Mouse (Mus musculus) MEL (cell line): Measurements from ENCODE around the gene Ubc. TPM values are rescaled to one million over a fixed set of nuclear protein-coding genes. Genes with fewer than 3 reads are reported as not detected.

Experiments used
- DNase-seq: peaks from one replicate; pipeline ENCODE4 v3.0.0; 2011; ENCODE audit warnings: low read depth, low spot score
- H3K27ac ChIP-seq: 2 replicates; pipeline ENCODE4 v1.5.1; 2012; ENCODE audit warnings: low read depth, mild to moderate bottlenecking, control low read depth, low read length, moderate library complexity; ENCODE audit not compliant: control insufficient read depth
- H3K27me3 ChIP-seq, 2 experiments: fragments of 150-350 bp in 1 of 2; sonication (generic) in 1 of 2; 2 replicates each; pipeline ENCODE4 v1.6.1; 2012; ENCODE audit warnings: low read length in 2 of 2, mild to moderate bottlenecking in 2 of 2, improper control_type of control experiment in 1 of 2, moderate library complexity in 1 of 2; ENCODE audit not compliant: insufficient read depth in 2 of 2, control insufficient read depth in 1 of 2
- H3K36me3 ChIP-seq, 2 experiments: 2 replicates each; pipeline ENCODE4 v1.6.1; 2012 to 2014; ENCODE audit warnings: low read length in 2 of 2, improper control_type of control experiment in 1 of 2, inconsistent platforms in 1 of 2, mild to moderate bottlenecking in 1 of 2; ENCODE audit not compliant: insufficient read depth in 2 of 2, control insufficient read depth in 1 of 2
- H3K4me1 ChIP-seq, 2 experiments: fragments of 150-350 bp in 1 of 2; sonication (generic) in 1 of 2; 2 replicates each; pipeline ENCODE4 v1.6.1; 2012; ENCODE audit warnings: low read length in 2 of 2, improper control_type of control experiment in 1 of 2, mild to moderate bottlenecking in 1 of 2; ENCODE audit not compliant: insufficient read depth in 2 of 2, control insufficient read depth in 1 of 2
- H3K4me3 ChIP-seq, 2 experiments: fragments of 150-350 bp in 1 of 2; sonication (generic) in 1 of 2; 2 replicates each; pipeline ENCODE4 v1.5.1; 2012; ENCODE audit warnings: low read depth in 2 of 2, low read length in 2 of 2, mild to moderate bottlenecking in 2 of 2, moderate library complexity in 2 of 2, control low read depth in 1 of 2, improper control_type of control experiment in 1 of 2; ENCODE audit not compliant: control insufficient read depth in 1 of 2, insufficient read depth in 1 of 2
- H3K79me2 ChIP-seq: 2 replicates; pipeline ENCODE4 v1.6.1; 2012; ENCODE audit warnings: mild to moderate bottlenecking, low read length, moderate library complexity; ENCODE audit not compliant: control insufficient read depth, poor library complexity, insufficient read depth
- H3K9ac ChIP-seq: 2 replicates; pipeline ENCODE4 v1.6.1; 2012; ENCODE audit warnings: low read depth, mild to moderate bottlenecking, control low read depth, low read length, moderate library complexity; ENCODE audit not compliant: control insufficient read depth, poor library complexity, severe bottlenecking
- H3K9me3 ChIP-seq: fragments of 150-350 bp; sonication (generic); replicated peaks from 2 replicates; pipeline ENCODE4 v1.6.1; 2012; ENCODE audit warnings: mild to moderate bottlenecking, low read length, improper control_type of control experiment, moderate library complexity; ENCODE audit not compliant: insufficient read depth
- BHLHE40 ChIP-seq: IDR thresholded peaks from 2 replicates; pipeline ENCODE4 v1.6.1; 2012; ENCODE audit warnings: low read depth, mild to moderate bottlenecking, inconsistent platforms, low read length, improper control_type of control experiment, borderline replicate concordance
- CTCF ChIP-seq, 3 experiments: IDR thresholded peaks in 2 of 3; conservative IDR thresholded peaks in 1 of 3; 2 replicates each; pipeline ENCODE4 v1.5.1; 2011 to 2012; ENCODE audit warnings: low read length in 3 of 3, low read depth in 2 of 3, mild to moderate bottlenecking in 2 of 3, improper control_type of control experiment in 1 of 3, inconsistent platforms in 1 of 3, mixed read lengths in 1 of 3, moderate library complexity in 1 of 3; ENCODE audit not compliant: control insufficient read depth in 1 of 3, insufficient read depth in 1 of 3, poor library complexity in 1 of 3, severe bottlenecking in 1 of 3
- ELF1 ChIP-seq: IDR thresholded peaks from 2 replicates; pipeline ENCODE4 v1.6.1; 2014; ENCODE audit warnings: low read depth, mild to moderate bottlenecking, inconsistent platforms, low read length, improper control_type of control experiment, moderate library complexity
- EP300 ChIP-seq, 2 experiments: IDR thresholded peaks; 2 replicates each; pipeline ENCODE4 v1.6.1; 2011; ENCODE audit warnings: improper control_type of control experiment in 2 of 2, low read length in 2 of 2, low read depth in 1 of 2, mild to moderate bottlenecking in 1 of 2
- ETS1 ChIP-seq: IDR thresholded peaks from 2 replicates; pipeline ENCODE4 v1.6.1; 2012; ENCODE audit warnings: low read depth, mild to moderate bottlenecking, inconsistent platforms, low read length, improper control_type of control experiment, moderate library complexity
- GABPA ChIP-seq: IDR thresholded peaks from 2 replicates; pipeline ENCODE4 v1.6.1; 2012; ENCODE audit warnings: low read depth, mild to moderate bottlenecking, inconsistent platforms, low read length, improper control_type of control experiment, moderate library complexity
- GATA1 ChIP-seq: IDR thresholded peaks from 2 replicates; pipeline ENCODE4 v1.6.1; 2011; ENCODE audit warnings: low read depth, low read length, improper control_type of control experiment
- HCFC1 ChIP-seq: IDR thresholded peaks from 2 replicates; pipeline ENCODE4 v1.6.1; 2012; ENCODE audit warnings: low read depth, mild to moderate bottlenecking, inconsistent platforms, low read length, improper control_type of control experiment, moderate library complexity
- JUND ChIP-seq: IDR thresholded peaks from 2 replicates; pipeline ENCODE4 v1.6.1; 2011; ENCODE audit warnings: low read depth, mild to moderate bottlenecking, improper control_type of control experiment, low read length
- KAT2A ChIP-seq: conservative IDR thresholded peaks from 2 replicates; pipeline ENCODE4 v1.6.1; 2012; ENCODE audit warnings: low read depth, low read length, improper control_type of control experiment, inconsistent platforms
- MAX ChIP-seq: IDR thresholded peaks from 2 replicates; pipeline ENCODE4 v1.6.1; 2011; ENCODE audit warnings: low read length, improper control_type of control experiment
- MEF2A ChIP-seq: IDR thresholded peaks from 2 replicates; pipeline ENCODE4 v1.6.1; 2014; ENCODE audit warnings: low read depth, mild to moderate bottlenecking, inconsistent platforms, low read length, improper control_type of control experiment; ENCODE audit not compliant: poor library complexity, insufficient replicate concordance, severe bottlenecking; ENCODE audit errors: extremely low read depth
- MXI1 ChIP-seq: IDR thresholded peaks from 2 replicates; pipeline ENCODE4 v1.6.1; 2011; ENCODE audit warnings: mild to moderate bottlenecking, low read depth, low read length, improper control_type of control experiment
- MYB ChIP-seq: IDR thresholded peaks from 2 replicates; pipeline ENCODE4 v1.6.1; 2011; ENCODE audit warnings: mild to moderate bottlenecking, low read depth, low read length, improper control_type of control experiment
- NELFE ChIP-seq: IDR thresholded peaks from 2 replicates; pipeline ENCODE4 v1.6.1; 2011; ENCODE audit warnings: low read depth, low read length, improper control_type of control experiment
- NRF1 ChIP-seq: IDR thresholded peaks from 2 replicates; pipeline ENCODE4 v1.6.1; 2014; ENCODE audit warnings: low read depth, mild to moderate bottlenecking, inconsistent platforms, low read length, improper control_type of control experiment, moderate library complexity; ENCODE audit not compliant: poor library complexity, insufficient read depth, severe bottlenecking
- POLR2A ChIP-seq, 2 experiments: IDR thresholded peaks; 2 replicates each; pipeline ENCODE4 v1.6.1; 2011 to 2012; ENCODE audit warnings: low read length in 2 of 2, mild to moderate bottlenecking in 2 of 2, control low read depth in 1 of 2, improper control_type of control experiment in 1 of 2, low read depth in 1 of 2, moderate library complexity in 1 of 2; ENCODE audit not compliant: control insufficient read depth in 1 of 2, insufficient read depth in 1 of 2, poor library complexity in 1 of 2
- SIN3A ChIP-seq: IDR thresholded peaks from 2 replicates; pipeline ENCODE4 v1.6.1; 2012; ENCODE audit warnings: low read length, improper control_type of control experiment, inconsistent platforms
- TAL1 ChIP-seq: IDR thresholded peaks from 2 replicates; pipeline ENCODE4 v1.6.1; 2012; ENCODE audit warnings: mild to moderate bottlenecking, inconsistent platforms, low read length, moderate library complexity, mixed read lengths
- TCF12 ChIP-seq: IDR thresholded peaks from 2 replicates; pipeline ENCODE4 v1.6.1; 2014; ENCODE audit warnings: low read depth, mild to moderate bottlenecking, inconsistent platforms, low read length, improper control_type of control experiment, moderate library complexity
- UBTF ChIP-seq: IDR thresholded peaks from 2 replicates; pipeline ENCODE4 v1.6.1; 2012; ENCODE audit warnings: low read depth, mild to moderate bottlenecking, inconsistent platforms, low read length, improper control_type of control experiment, moderate library complexity, borderline replicate concordance; ENCODE audit not compliant: insufficient read depth
- USF1 ChIP-seq: IDR thresholded peaks from 2 replicates; pipeline ENCODE4 v1.6.1; 2014; ENCODE audit warnings: low read depth, mild to moderate bottlenecking, inconsistent platforms, low read length, improper control_type of control experiment, moderate library complexity
- USF2 ChIP-seq, 2 experiments: IDR thresholded peaks; 2 replicates each; pipeline ENCODE4 v1.6.1; 2011 to 2012; ENCODE audit warnings: improper control_type of control experiment in 2 of 2, low read length in 2 of 2, borderline replicate concordance in 1 of 2, inconsistent platforms in 1 of 2, low read depth in 1 of 2, mild to moderate bottlenecking in 1 of 2; ENCODE audit not compliant: insufficient read depth in 1 of 2
- ZC3H11A ChIP-seq: IDR thresholded peaks from 2 replicates; pipeline ENCODE4 v1.6.1; 2012; ENCODE audit warnings: low read depth, mild to moderate bottlenecking, inconsistent platforms, low read length, improper control_type of control experiment
- ZKSCAN1 ChIP-seq: IDR thresholded peaks from 2 replicates; pipeline ENCODE4 v1.6.1; 2012; ENCODE audit warnings: low read depth, mild to moderate bottlenecking, inconsistent platforms, low read length, improper control_type of control experiment, moderate library complexity
- ZNF384 ChIP-seq: IDR thresholded peaks from 2 replicates; pipeline ENCODE4 v1.6.1; 2012; ENCODE audit warnings: low read depth, mild to moderate bottlenecking, inconsistent platforms, low read length, improper control_type of control experiment
- polyA plus RNA-seq, 2 experiments: library from polyadenylated mRNA; stranded (reverse) in 1 of 2; unstranded in 1 of 2; fragments of >175 nt in 1 of 2; fragments of >200 nt in 1 of 2; gene quantifications; 2 replicates each; pipeline versions ENCODE4 v1.2.1 to v1.2.4; 2012; ENCODE audit warnings: low replicate concordance in 2 of 2, low read depth in 1 of 2; ENCODE audit not compliant: insufficient read length in 2 of 2, insufficient read depth in 1 of 2, missing spikeins in 1 of 2
- total RNA-seq: library from RNA; depleted of rRNA; stranded (reverse); fragments of 300-350 nt; gene quantifications from 2 replicates; pipeline ENCODE4 v1.2.3, GENCODE M21; 2012

Ubc gene
- total and polyA plus RNA-seq, 3 experiments, result 113 to 1,075 (median 511) TPM

DNA sequence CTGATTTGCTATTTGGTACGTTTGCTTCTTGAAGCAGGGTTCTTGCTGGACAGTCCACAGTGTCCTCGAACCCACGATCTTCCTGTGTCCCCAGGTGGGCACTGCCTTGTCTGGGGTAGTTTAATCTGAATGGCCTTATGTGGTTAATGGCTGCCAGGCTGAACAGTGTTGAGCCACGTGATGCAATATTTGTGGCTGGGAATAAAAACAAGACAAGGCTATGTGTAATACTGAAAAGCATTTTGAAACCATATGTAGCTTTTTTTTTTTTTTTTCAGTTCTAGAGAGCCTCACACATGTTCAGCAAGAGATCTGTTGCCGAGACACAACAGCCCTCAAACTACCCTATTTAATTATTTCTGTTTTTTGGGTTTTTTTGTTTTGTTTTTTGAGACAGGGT lies 21.8 kb downstream of the Ubc start:
- TF ChIP-seq USF1, result peak; percentile 72
- TF ChIP-seq MAX, result peak; percentile 19; the same call in 1 of the 2 replicates
- no peak for TF ChIP-seq MEF2A
- TF ChIP-seq GABPA, result no peak
- TF ChIP-seq NELFE, result no peak
- TF ChIP-seq MXI1, result peak; percentile 35; the same call in 1 of the 2 replicates
- TF ChIP-seq MYB, result no peak
- no peak for TF ChIP-seq JUND
- no peak for TF ChIP-seq NRF1
- TF ChIP-seq BHLHE40, result no peak
- no peak for TF ChIP-seq GATA1
- no peak for TF ChIP-seq ZKSCAN1
- no peak for TF ChIP-seq TCF12
- TF ChIP-seq ELF1, result no peak
- TF ChIP-seq SIN3A, result no peak
- TF ChIP-seq ZNF384, result no peak; the same call in 1 of the 2 replicates
- TF ChIP-seq ZC3H11A, result no peak
- TF ChIP-seq, all 39 proteins: peak for 3
- peak; percentile 55 for DNase-seq
- no peaks in the 10 kb centered on the region for H3K9me3 ChIP-seq
- no peaks in the 10 kb centered on the region; a peak in 2 of 4 replicates for H3K36me3 ChIP-seq
- no peak overlapping the region for H3K27ac ChIP-seq
- no peak overlapping the region for H3K9ac ChIP-seq
- H3K27me3 ChIP-seq, result no peaks in the 10 kb centered on the region
- H3K79me2 ChIP-seq, result no peaks in the 10 kb centered on the region
- peaks cover 2 to 11% of the 10 kb centered on the region in 2 experiments; a peak in 3 of 4 replicates for H3K4me1 ChIP-seq
- no peak overlapping the region for H3K4me3 ChIP-seq

- TF ChIP-seq TAL1 (no peak), POLR2A (IDR thresholded peaks at IDR 0.05; ENCODE audit: control insufficient read depth in 1 of 2, insufficient read depth in 1 of 2, low read depth in 1 of 2, low read length in 2 of 2, poor library complexity in 1 of 2) (no peak), ETS1 (no peak), UBTF (no peak), USF2 (IDR thresholded peaks at IDR 0.05; ENCODE audit: borderline replicate concordance in 1 of 2, insufficient read depth in 1 of 2, low read depth in 1 of 2, low read length in 2 of 2) (no peak), CTCF (IDR thresholded peaks at IDR 0.05 in 2 of 3, conservative IDR thresholded peaks at IDR 0.05 in 1 of 3; ENCODE audit: control insufficient read depth in 1 of 3, insufficient read depth in 1 of 3, low read depth in 2 of 3, low read length in 3 of 3, poor library complexity in 1 of 3, severe bottlenecking in 1 of 3) (no peak), KAT2A (no peak), HCFC1 (no peak), SIN3A (no peak), ELF1 (no peak), NELFE (no peak), EP300 (IDR thresholded peaks at IDR 0.05; ENCODE audit: low read depth in 1 of 2, low read length in 2 of 2) (no peak)
- H3K4me1 ChIP-seq, result no peaks in the 10 kb centered on the region; a peak in 2 of 4 replicates
- H3K27me3 ChIP-seq, result no peaks in the 10 kb centered on the region
- H3K36me3 ChIP-seq, result no peaks in the 10 kb centered on the region; a peak in 1 of 4 replicates
- H3K9ac ChIP-seq, result no peak overlapping the region
- no peak overlapping the region for H3K27ac ChIP-seq
- H3K4me3 ChIP-seq, result no peak overlapping the region
- no peaks in the 10 kb centered on the region for H3K79me2 ChIP-seq
- DNase-seq, result no peak
- no peaks in the 10 kb centered on the region for H3K9me3 ChIP-seq
Observed at GRCm38 (mm10) chr5:125364851-125365429, 25.1 kb downstream of the Ubc start.
